Mouse (Mus musculus) urinary bladder, postnatal 10 days (tissue): ENCODE measurements around the gene Zbtb34.

Experiments
- DNase-seq: peaks from one replicate; pipeline ENCODE4 v3.0.0; 2022; ENCODE audit warnings: low spot score

Gene Zbtb34

GRCm38 (mm10) chr2:33445741-33446140 lies 14.6 kb upstream of the Zbtb34 start:
- DNase-seq, result no peak

- DNase-seq, result no peak
Measured at GRCm38 (mm10) chr2:33444862-33445261, 13.7 kb upstream of the Zbtb34 start.

GRCm38 (mm10) chr2:33444358-33444757 lies 13.2 kb upstream of the Zbtb34 start:
- DNase-seq, result peak; percentile 58

GRCm38 (mm10) chr2:33442701-33443100 lies 11.6 kb upstream of the Zbtb34 start:
- DNase-seq, result no peak

GRCm38 (mm10) chr2:33440893-33441292 lies 9.8 kb upstream of the Zbtb34 start:
- no peak for DNase-seq

- DNase-seq, result no peak
Measured at GRCm38 (mm10) chr2:33439980-33440670, 9.0 kb upstream of the Zbtb34 start.

- no peak for DNase-seq
Measured at GRCm38 (mm10) chr2:33439471-33439881, 8.4 kb upstream of the Zbtb34 start.

- no peak for DNase-seq
Measured at GRCm38 (mm10) chr2:33438377-33438776, 7.3 kb upstream of the Zbtb34 start.

- DNase-seq, result no peak
Measured at GRCm38 (mm10) chr2:33437184-33437583, 6.1 kb upstream of the Zbtb34 start.

- DNase-seq, result no peak
Measured at GRCm38 (mm10) chr2:33436035-33436580, 5.0 kb upstream of the Zbtb34 start.

- DNase-seq, result no peak
Measured at GRCm38 (mm10) chr2:33435036-33435650, 4.0 kb upstream of the Zbtb34 start.

- no peak for DNase-seq
Measured at GRCm38 (mm10) chr2:33432877-33433276, 1.8 kb upstream of the Zbtb34 start.

GRCm38 (mm10) chr2:33430081-33430770 lies 898 bp downstream of the Zbtb34 start:
- DNase-seq, result no peak

- no peak for DNase-seq
Measured at GRCm38 (mm10) chr2:33429339-33429738, 1.8 kb downstream of the Zbtb34 start.

GRCm38 (mm10) chr2:33426640-33427398 lies 4.3 kb downstream of the Zbtb34 start:
- no peak for DNase-seq

GRCm38 (mm10) chr2:33417454-33417853 lies 13.7 kb downstream of the Zbtb34 start:
- no peak for DNase-seq

- DNase-seq, result no peak
Measured at GRCm38 (mm10) chr2:33414019-33414418, 17.1 kb downstream of the Zbtb34 start.

GRCm38 (mm10) chr2:33412111-33412510 lies 19.0 kb downstream of the Zbtb34 start:
- no peak for DNase-seq

- DNase-seq, result no peak
Measured at GRCm38 (mm10) chr2:33403511-33404003, 27.6 kb downstream of the Zbtb34 start.

GRCm38 (mm10) chr2:33402638-33403037 lies 28.5 kb downstream of the Zbtb34 start:
- DNase-seq, result no peak

- DNase-seq, result no peak
Measured at GRCm38 (mm10) chr2:33402236-33402635, 28.9 kb downstream of the Zbtb34 start.

GRCm38 (mm10) chr2:33401217-33401616 lies 29.9 kb downstream of the Zbtb34 start:
- no peak for DNase-seq
